Mouse (Mus musculus) CH12.LX (cell line): ENCODE measurements around the gene Brd4.

Experiments
- CTCF ChIP-seq, 2 experiments: IDR thresholded peaks in 1 of 2; conservative IDR thresholded peaks in 1 of 2; 2 replicates each; pipeline ENCODE4 v1.5.1; 2011 to 2012; ENCODE audit warnings: low read depth in 2 of 2, low read length in 2 of 2, improper control_type of control experiment in 1 of 2, inconsistent platforms in 1 of 2, mild to moderate bottlenecking in 1 of 2, moderate library complexity in 1 of 2
- EP300 ChIP-seq: IDR thresholded peaks from 2 replicates; pipeline ENCODE4 v1.6.1; 2011; ENCODE audit warnings: low read length, improper control_type of control experiment
- MAX ChIP-seq: IDR thresholded peaks from 2 replicates; pipeline ENCODE4 v1.6.1; 2011; ENCODE audit warnings: low read length, improper control_type of control experiment
- MEF2A ChIP-seq: IDR thresholded peaks from 2 replicates; pipeline ENCODE4 v1.6.1; 2014; ENCODE audit warnings: low read depth, mild to moderate bottlenecking, inconsistent platforms, low read length, improper control_type of control experiment, borderline replicate concordance
- NRF1 ChIP-seq: IDR thresholded peaks from 2 replicates; pipeline ENCODE4 v1.6.1; 2014; ENCODE audit warnings: low read depth, mild to moderate bottlenecking, inconsistent platforms, low read length, improper control_type of control experiment, moderate library complexity
- POLR2A ChIP-seq: IDR thresholded peaks from 2 replicates; pipeline ENCODE4 v1.6.1; 2011; ENCODE audit warnings: low read depth, mild to moderate bottlenecking, improper control_type of control experiment, low read length
- RAD21 ChIP-seq: IDR thresholded peaks from 2 replicates; pipeline ENCODE4 v1.6.1; 2011; ENCODE audit warnings: low read depth, mild to moderate bottlenecking, low read length, improper control_type of control experiment, moderate library complexity
- TCF12 ChIP-seq: IDR thresholded peaks from 2 replicates; pipeline ENCODE4 v1.6.1; 2014; ENCODE audit warnings: low read depth, mild to moderate bottlenecking, inconsistent platforms, low read length, improper control_type of control experiment
- ZC3H11A ChIP-seq: IDR thresholded peaks from 2 replicates; pipeline ENCODE4 v1.6.1; 2012; ENCODE audit warnings: low read depth, mild to moderate bottlenecking, inconsistent platforms, low read length, improper control_type of control experiment

DNA sequence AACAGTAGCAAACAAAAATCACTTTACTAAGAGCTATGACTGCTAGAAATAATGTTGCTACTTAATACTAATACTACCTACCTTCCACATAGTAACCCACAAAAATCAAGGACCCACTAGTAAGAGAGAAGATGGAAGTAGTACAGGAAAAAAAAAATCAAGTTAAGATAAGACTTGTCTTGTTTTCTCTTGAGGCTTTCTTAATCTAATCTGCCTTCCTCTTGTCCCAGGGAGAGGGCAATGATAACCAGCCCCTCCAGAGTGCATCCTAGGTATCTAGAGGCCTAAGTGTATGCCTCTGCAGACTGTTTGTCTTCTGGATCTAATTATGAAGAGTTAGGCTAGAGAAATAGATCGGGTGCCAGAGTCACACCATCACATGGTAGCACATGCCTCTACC, 45.9 kb downstream of the Brd4 start:
- TF ChIP-seq TCF12 (no peak), POLR2A (no peak), CTCF (conservative IDR thresholded peaks at IDR 0.05 in 1 of 2, IDR thresholded peaks at IDR 0.05 in 1 of 2; ENCODE audit: low read depth in 2 of 2, low read length in 2 of 2) (no peak), RAD21 (no peak), MAX (no peak), NRF1 (no peak), EP300 (no peak), ZC3H11A (no peak), MEF2A (no peak)
